Mouse (Mus musculus): Measurements from ENCODE around the gene Ptrh1. TPM values are rescaled to one million over a fixed set of nuclear protein-coding genes. Genes with fewer than 3 reads are reported as not detected.

The Ptrh1 gene
- total RNA-seq, 1 experiment: 20.9 TPM

DNA sequence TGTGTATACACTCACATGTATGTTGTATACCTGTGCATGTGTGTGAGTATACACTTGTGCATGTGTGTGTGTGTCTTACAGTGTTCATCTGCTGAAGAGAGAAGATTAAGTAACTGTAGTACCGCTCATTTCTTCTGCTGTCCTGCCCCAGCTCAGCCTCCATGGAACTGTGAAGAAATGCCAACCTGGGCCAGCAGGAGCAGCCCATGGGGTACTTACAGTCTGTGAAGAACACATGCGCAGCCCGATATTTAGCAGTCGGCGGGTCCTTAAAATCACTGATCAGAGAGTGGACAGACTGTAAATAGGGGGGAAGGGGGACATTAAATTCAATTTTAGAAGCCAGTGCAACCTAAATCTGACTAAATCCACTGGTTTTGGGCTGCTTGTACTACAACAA lies 42.6 kb downstream of the Ptrh1 start:
- no peaks in the 10 kb centered on the region for H3K9me3 ChIP-seq (ENCODE audit: control insufficient read depth, insufficient read depth, low read depth, low read length)
- no peak overlapping the region for H3K4me3 ChIP-seq (ENCODE audit: insufficient read depth in 1 of 2, low read depth in 1 of 2, low read length in 2 of 2, poor library complexity in 1 of 2, severe bottlenecking in 1 of 2)
- no peak overlapping the region for H3K9ac ChIP-seq (ENCODE audit: insufficient read depth, low read depth, low read length, poor library complexity, severe bottlenecking)
- peaks cover 2% of the 10 kb centered on the region; the same call in 1 of the 2 replicates for H3K36me3 ChIP-seq (ENCODE audit: control insufficient read depth, insufficient read depth, low read length, poor library complexity, severe bottlenecking)
- in situ Hi-C loops (cut with MboI; ENCODE audit: low sequenced_read_pairs in 2 of 2, unreplicated experiment in 2 of 2): no loop called here
- no peaks in the 10 kb centered on the region for H3K4me1 ChIP-seq (ENCODE audit: control insufficient read depth in 2 of 2, insufficient read depth in 2 of 2, low read length in 2 of 2, poor library complexity in 1 of 2)
- TF ChIP-seq ZNF384 (IDR thresholded peaks at IDR 0.05; ENCODE audit: low read depth, low read length): no peak
- no peak for TF ChIP-seq CHD2 (IDR thresholded peaks at IDR 0.05; ENCODE audit: low read depth, low read length)
- TF ChIP-seq HCFC1 (IDR thresholded peaks at IDR 0.05; ENCODE audit: borderline replicate concordance, insufficient read depth, low read length): no peak
- TF ChIP-seq MAFK (IDR thresholded peaks at IDR 0.05; ENCODE audit: insufficient read depth, low read depth, low read length): no peak
- TF ChIP-seq ZC3H11A (IDR thresholded peaks at IDR 0.05; ENCODE audit: borderline replicate concordance, low read depth, low read length): no peak
- DNase-seq (ENCODE audit: low read depth, low spot score): no peak
- no peak overlapping the region for H3K27ac ChIP-seq (ENCODE audit: insufficient read depth, low read depth, low read length, poor library complexity, severe bottlenecking)

- Histone ChIP-seq H3K36me3 (ENCODE audit: control insufficient read depth, insufficient read depth, low read length, poor library complexity, severe bottlenecking) (no peaks in the 10 kb centered on the region; the same call in 1 of the 2 replicates), H3K9ac (ENCODE audit: insufficient read depth, low read depth, low read length, poor library complexity, severe bottlenecking) (no peak overlapping the region), H3K4me1 (ENCODE audit: control insufficient read depth in 2 of 2, insufficient read depth in 2 of 2, low read length in 2 of 2, poor library complexity in 1 of 2) (no peaks in the 10 kb centered on the region), H3K9me3 (ENCODE audit: control insufficient read depth, insufficient read depth, low read depth, low read length) (no peaks in the 10 kb centered on the region), H3K4me3 (ENCODE audit: insufficient read depth in 1 of 2, low read depth in 1 of 2, low read length in 2 of 2, poor library complexity in 1 of 2, severe bottlenecking in 1 of 2) (no peak overlapping the region), H3K27ac (ENCODE audit: insufficient read depth, low read depth, low read length, poor library complexity, severe bottlenecking) (no peak overlapping the region)
- in situ Hi-C loops (cut with MboI; ENCODE audit: low sequenced_read_pairs in 2 of 2, unreplicated experiment in 2 of 2): no loop called here
- TF ChIP-seq HCFC1 (IDR thresholded peaks at IDR 0.05; ENCODE audit: borderline replicate concordance, insufficient read depth, low read length) (no peak), CHD2 (IDR thresholded peaks at IDR 0.05; ENCODE audit: low read depth, low read length) (no peak), ZC3H11A (IDR thresholded peaks at IDR 0.05; ENCODE audit: borderline replicate concordance, low read depth, low read length) (no peak), MAFK (IDR thresholded peaks at IDR 0.05; ENCODE audit: insufficient read depth, low read depth, low read length) (no peak), ZNF384 (IDR thresholded peaks at IDR 0.05; ENCODE audit: low read depth, low read length) (no peak)
- peak; percentile 40 for DNase-seq (ENCODE audit: low read depth, low spot score)
Observed at GRCm38 (mm10) chr2:32821041-32821802, 45.6 kb downstream of the Ptrh1 start.

GRCm38 (mm10) chr2:32822643-32823042 lies 47.1 kb downstream of the Ptrh1 start:
- H3K36me3 ChIP-seq (ENCODE audit: control insufficient read depth, insufficient read depth, low read length, poor library complexity, severe bottlenecking): no peaks in the 10 kb centered on the region; the same call in 1 of the 2 replicates

GRCm38 (mm10) chr2:32823153-32823552 lies 47.6 kb downstream of the Ptrh1 start:
- Histone ChIP-seq H3K27ac (ENCODE audit: insufficient read depth, low read depth, low read length, poor library complexity, severe bottlenecking) (no peak overlapping the region), H3K4me1 (ENCODE audit: control insufficient read depth in 2 of 2, insufficient read depth in 2 of 2, low read length in 2 of 2, poor library complexity in 1 of 2) (no peaks in the 10 kb centered on the region), H3K4me3 (ENCODE audit: insufficient read depth in 1 of 2, low read depth in 1 of 2, low read length in 2 of 2, poor library complexity in 1 of 2, severe bottlenecking in 1 of 2) (no peak overlapping the region), H3K9me3 (ENCODE audit: control insufficient read depth, insufficient read depth, low read depth, low read length) (no peaks in the 10 kb centered on the region), H3K36me3 (ENCODE audit: control insufficient read depth, insufficient read depth, low read length, poor library complexity, severe bottlenecking) (no peaks in the 10 kb centered on the region; the same call in 1 of the 2 replicates), H3K9ac (ENCODE audit: insufficient read depth, low read depth, low read length, poor library complexity, severe bottlenecking) (no peak overlapping the region)
- in situ Hi-C loops (cut with MboI; ENCODE audit: low sequenced_read_pairs in 2 of 2, unreplicated experiment in 2 of 2): no loop called here
- no peak for DNase-seq (ENCODE audit: low read depth, low spot score)
- no peak for TF ChIP-seq ZC3H11A (IDR thresholded peaks at IDR 0.05; ENCODE audit: borderline replicate concordance, low read depth, low read length)

More at GRCm38 (mm10) chr2:32822643-32823042, 47.1 kb downstream of the Ptrh1 start:
- H3K4me3 ChIP-seq (ENCODE audit: insufficient read depth in 1 of 2, low read depth in 1 of 2, low read length in 2 of 2, poor library complexity in 1 of 2, severe bottlenecking in 1 of 2): no peak overlapping the region
- TF ChIP-seq HCFC1 (IDR thresholded peaks at IDR 0.05; ENCODE audit: borderline replicate concordance, insufficient read depth, low read length) (no peak), ZNF384 (IDR thresholded peaks at IDR 0.05; ENCODE audit: low read depth, low read length) (no peak)
- H3K4me1 ChIP-seq (ENCODE audit: control insufficient read depth in 2 of 2, insufficient read depth in 2 of 2, low read length in 2 of 2, poor library complexity in 1 of 2): no peaks in the 10 kb centered on the region
- H3K9me3 ChIP-seq (ENCODE audit: control insufficient read depth, insufficient read depth, low read depth, low read length): no peaks in the 10 kb centered on the region
- no peak overlapping the region for H3K9ac ChIP-seq (ENCODE audit: insufficient read depth, low read depth, low read length, poor library complexity, severe bottlenecking)
- no peak overlapping the region for H3K27ac ChIP-seq (ENCODE audit: insufficient read depth, low read depth, low read length, poor library complexity, severe bottlenecking)
- no peak for DNase-seq (ENCODE audit: low read depth, low spot score)
- in situ Hi-C loops (cut with MboI; ENCODE audit: low sequenced_read_pairs in 2 of 2, unreplicated experiment in 2 of 2): no loop called here
